Mouse (Mus musculus): ENCODE data around the gene Dync1h1.

The Dync1h1 gene

DNA sequence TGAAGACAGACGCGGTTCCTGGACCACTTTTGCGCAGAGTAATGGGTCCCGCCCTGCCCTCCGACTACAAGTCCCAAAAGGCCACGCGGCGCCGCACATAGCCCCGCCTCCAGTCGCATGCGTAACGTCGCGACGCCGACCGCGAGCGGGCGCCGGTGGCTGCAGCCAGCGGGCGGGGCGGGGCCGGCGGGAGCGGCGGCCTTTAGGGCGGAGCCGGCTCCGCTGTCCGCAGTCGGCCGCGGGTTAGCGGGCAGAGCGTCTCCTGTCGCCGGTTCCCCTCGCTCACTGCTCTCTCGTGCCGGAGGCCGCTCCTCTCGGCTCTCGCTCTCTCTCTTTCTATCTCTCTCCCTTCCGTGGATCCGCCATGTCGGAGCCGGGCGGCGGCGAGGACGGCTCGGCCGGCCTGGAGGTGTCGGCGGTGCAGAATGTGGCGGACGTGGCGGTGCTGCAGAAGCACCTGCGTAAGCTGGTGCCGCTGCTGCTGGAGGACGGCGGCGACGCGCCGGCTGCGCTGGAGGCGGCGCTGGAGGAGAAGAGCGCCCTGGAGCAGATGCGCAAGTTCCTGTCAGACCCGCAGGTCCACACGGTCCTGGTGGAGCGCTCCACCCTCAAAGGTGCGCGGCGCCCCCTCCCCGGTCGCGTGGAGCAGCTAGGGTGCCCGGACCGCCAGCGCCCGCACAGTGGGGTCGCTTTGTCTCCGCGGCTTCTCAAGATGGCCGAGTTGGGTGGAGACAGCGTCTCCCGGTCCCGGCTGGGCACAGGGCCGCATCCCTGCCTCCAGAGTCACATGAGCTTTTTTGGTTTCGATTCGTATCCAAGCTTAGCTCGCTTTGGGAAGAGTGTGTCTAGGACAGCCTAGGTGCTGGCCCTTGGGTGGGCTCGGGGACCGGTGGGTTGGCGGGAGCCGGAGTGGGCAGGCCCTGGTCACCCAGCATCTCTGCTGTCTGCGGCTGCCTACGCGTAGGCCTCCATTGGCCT is at the start of gene Dync1h1:
Gene Dync1h1 (plus strand): TSS at position 212 of the 978 bp plus-strand sequence.
- peak; percentile 85 to 87 for DNase-seq

DNA sequence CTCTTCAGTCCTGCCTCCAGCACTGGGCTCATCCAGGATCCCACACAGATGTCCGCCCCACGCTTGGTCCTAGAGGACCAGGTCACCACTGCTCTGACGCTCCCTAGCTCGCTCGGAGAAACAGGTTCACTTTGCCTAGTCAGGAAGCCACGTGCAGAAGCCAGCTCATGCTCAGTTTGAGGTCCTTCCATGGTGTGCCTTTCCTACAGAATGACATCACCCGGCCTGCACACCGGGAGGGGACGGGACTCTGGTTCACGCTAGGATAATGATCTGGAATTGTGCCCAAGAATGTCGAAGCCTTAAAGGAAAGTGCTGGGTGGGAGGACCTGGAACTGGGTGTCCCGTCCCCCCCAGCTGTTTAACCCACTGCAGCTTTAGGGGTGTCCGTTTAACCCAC is 49.1 kb upstream of the Dync1h1 start:
- no peak for DNase-seq

DNA sequence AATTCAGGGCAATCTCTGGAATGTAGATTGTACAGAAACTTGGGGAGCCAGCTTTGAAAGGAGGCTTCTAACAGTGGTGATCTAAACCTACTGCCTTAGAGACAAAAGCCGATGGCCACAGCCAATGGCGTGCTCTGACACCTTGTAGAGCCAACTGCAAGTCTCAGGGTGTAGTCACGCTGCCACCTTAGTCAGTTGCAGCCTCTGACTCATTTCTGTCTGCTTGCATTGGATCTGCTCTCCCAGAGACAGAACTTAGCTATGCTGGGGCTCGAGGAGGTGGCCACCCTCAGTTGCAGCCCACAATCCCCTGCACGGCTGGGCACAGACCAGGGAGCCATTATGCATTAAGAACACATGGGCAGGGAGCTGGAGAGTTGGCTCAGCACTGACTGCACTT is 47.9 kb upstream of the Dync1h1 start:
- DNase-seq: no peak

DNA sequence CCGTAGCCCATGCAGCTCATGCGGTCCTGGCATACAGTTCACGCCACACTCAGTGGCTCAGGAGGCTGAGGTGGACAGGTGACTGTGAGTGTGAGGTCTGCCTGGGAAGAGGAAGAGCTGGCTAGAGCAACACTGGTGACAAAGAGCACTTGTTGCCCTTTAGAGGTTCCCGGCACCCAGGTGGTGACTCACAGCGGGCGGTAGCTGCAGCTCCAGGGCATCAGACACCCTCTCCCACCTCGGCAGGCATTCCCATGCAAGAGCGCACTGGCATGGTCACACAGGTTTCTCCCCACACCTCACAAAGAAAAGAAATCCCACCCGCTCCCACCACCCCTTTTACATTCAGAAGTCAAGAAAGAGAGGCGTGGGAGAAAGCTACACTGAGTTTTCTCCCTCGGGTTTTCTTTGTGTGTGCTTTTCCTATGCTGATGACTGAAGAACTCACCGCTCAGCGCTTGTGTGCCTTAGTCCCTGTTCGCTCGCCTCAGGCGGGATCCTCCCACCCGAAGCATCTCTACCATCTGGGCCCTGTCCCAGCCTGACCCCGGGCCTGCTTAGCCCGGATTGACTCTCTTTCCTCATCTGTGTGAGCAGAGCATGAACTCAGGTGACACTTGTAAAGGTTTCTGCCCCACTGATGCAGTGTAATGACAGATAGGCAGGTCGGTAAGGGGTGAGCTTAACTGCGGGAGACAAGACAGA is 45.6 kb upstream of the Dync1h1 start:
- DNase-seq: no peak

DNA sequence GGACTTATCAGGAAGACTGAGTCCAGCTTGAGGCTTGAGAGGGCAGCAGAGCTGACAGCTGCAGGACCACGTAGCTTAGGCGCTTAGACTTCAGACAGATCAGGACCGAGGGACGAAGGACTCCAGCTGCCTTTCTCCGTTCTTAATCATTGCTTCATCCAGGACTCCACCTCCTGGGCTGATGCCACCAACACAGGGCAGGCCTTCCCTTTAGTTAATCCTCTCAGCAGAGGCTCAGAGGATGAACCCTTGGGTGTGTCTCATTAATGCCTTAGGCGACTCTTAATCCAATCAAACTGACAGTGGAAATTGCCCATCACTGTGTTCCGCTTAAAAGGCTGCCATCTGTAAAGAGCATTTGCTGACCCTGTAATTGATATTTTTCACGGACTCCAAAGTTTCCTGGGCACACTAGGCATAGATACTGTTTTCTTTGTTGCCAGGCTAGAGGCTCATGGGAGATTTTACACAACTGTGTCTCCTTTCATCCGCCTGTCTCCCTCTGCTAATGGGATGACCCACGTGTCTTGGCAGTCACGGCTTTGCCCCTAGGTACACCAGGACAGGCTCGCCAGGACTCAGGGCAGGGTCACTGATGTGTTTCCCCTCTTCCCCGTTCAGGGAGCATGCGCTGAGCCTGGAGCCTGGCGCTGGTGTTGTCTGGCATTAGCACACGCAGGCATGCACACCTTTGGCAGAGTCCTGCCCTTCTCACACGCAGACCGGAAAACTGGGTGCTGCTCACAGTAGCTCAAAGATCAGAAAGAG is 44.2 kb upstream of the Dync1h1 start:
- DNase-seq: no peak

DNA sequence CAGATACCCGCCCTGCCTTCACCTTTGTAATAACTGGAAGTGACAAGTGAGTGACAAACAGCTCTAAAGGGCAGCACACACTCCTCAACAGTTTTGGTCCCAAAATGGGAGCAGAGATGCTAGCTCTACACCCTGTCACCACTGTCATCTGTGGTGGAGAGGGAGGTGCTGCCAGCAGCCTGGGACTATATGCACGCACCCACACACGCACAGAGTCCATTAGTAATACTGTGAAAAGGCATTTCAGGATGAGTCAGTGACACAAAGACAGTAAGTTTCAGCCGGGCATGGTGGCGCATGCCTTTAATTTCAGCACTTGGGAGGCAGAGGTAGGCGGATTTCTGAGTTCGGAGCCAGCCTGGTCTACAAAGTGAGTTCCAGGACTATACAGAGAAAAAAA is 43.1 kb upstream of the Dync1h1 start:
- DNase-seq: no peak

DNA sequence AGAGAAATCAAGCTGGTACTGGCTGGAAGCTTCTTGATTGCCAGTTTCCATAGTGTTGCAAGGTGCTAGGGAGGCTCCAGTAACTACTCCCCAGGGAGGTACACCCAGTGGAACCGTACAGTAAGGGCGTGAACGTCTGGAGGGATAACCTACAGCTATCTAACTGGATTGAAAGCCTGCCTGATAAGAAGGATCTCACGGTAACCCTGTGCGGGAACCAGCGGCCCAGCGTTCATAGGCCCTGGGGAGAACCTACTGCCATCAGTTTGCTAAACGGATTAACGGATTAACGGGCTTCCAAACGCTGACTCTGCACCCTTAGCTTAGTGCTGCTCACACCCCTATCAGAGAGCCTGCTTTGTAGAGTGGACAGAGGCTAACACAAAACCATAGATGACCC is 37.9 kb upstream of the Dync1h1 start:
- DNase-seq: no peak

DNA sequence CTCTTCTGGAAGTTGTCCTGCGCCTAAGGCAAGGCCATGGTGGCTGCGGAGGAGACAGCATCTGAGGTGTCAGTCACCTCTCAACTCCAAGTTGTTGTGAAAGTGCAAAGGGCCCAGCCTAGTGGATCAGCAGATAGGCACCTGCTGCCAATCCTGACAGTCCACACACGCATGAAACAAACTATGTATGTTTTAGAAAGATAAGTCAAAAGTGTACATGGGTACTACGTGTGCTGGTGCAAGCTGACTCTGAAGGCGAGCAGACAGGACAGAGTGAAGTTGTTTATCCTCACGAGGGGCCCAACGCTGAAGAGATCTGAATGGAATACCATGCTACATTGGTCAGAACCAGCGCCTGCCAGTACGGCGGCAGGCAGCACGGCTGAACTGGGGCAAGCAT is 36.4 kb upstream of the Dync1h1 start:
- no peak for DNase-seq

DNA sequence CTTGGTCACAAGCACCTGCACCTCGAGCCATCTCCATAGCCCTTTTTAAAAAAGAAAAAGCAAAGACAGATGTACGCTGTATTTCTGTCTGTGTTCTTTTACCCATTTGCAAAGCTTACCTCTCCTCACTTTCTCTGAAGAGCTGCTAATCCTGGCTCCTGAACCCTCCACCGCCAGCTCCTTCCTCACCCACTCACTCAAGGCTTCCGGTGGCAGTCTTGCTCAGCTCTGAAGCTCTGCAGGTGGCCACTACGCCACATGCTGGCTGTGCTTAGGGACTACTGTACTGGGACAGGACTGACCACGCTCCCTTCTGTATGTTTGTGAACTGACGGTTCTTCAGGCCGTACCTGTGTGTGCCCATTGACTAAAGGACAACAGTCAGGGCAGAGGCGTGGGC is 34.9 kb upstream of the Dync1h1 start:
- no peak for DNase-seq

DNA sequence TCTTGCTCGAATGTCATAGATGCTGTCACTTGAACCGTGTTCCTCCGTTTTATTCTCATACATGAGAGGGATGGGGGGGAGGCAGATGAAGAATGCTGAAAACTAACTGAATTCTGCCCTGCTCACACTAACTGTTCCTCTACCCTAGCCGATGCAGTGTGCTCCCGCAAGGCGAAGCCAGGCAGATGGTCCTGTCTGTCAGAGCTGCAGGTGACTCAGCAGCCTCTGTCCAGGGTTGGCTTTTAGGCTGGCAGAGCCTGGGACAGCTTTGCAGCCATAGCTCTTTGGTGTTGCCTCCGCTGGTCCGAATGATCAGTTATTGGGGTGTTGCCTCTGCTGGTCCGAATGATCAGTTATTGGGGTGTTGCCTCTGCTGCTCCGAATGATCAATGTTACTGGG is 30.2 kb upstream of the Dync1h1 start:
- DNase-seq: no peak

DNA sequence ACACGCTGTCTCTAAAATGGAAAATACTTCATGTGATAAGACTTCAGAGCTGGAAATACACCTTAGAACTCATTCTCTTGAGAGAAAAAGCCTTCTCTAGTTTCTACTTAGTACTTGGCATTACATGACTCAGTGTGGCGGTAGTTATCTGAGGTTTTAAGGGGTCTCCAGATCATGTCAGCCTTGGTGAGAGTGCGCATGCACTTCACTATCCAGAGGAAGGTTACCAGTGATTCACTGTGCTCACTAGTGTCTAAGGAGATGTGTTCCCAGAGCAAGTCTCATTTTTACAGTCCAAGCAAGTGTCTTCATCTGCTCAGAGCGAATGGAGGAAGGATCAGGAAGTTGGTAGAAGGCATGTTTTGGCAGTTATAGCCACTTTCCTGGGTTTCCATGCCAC is 28.9 kb upstream of the Dync1h1 start:
- DNase-seq: no peak

DNA sequence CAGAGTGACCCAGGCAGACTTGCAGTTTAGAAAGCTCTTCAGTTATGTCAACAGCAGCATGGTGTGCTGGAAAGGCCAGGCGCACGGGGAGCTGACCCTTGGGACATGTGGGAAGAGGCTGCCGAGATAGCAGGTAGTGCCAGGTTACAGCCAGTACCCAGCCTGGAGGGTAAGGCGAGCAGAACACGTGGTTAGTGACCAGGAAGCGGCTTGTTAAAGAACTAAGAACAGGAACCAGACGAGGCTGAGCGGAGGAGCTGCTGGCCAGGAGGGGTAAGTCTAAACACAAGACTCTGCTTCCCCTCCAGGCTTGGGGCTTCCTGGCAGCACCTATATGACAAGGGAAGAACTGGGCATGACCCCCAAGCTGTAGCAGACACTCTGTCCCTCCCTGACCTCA is 27.6 kb upstream of the Dync1h1 start:
- no peak for DNase-seq

DNA sequence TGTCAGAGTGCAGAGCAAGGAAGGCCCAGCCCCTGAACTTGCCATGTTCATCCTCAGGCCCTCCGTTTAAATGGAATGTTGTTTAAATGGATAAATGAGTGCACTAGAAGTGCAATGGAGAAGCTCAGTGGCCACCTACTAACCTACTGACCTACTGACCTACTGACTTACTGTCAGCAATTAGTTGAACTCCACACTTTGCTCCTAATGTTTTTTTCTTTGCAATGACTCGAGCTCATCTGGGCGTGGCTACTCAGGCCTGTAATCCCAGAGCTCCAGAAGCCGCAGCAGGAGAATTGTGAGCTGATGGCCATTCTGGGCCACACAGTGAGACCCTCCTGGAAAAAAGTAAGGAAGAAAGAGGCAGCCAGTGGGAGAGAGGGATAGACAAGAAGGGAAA is 25.3 kb upstream of the Dync1h1 start:
- DNase-seq: no peak

DNA sequence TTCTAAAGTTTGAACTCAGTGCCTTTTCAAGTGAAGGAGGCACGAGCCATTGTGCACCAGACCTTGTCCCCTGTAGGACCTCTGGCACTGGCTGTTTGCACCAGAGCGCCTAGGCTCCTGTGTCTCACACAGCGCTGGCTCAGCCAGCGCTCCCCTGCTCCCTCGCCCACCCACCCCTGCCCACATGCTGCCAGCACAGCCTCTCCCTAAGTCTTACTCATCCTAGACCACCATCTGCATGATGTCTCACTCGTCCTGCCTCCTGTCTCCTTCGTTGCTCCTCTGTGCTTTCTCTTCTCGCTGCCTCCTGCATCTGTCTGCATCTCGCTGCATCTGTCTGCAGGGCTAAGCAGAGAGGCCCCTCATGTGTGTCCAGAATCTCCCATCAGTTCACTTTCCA is 22.9 kb upstream of the Dync1h1 start:
- DNase-seq: no peak

DNA sequence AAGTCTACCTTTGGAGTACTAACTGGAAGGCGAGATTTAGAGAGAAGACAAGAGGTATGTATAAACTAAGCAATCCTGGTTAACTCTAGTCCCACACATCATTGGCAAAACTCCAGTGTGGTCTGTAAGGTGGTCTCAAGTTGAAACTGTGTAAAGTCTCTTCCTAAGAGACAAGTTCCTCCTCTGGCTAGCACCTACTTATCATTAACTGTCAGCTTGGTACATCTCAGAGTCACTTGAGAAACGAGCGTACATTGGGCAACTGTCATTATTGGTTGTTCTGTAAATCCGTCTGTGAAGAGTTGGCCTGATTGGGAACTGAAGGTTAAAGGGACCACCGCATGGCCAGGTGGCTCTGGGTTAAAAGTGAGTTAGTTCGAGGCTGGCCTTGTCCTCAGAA is 12.6 kb upstream of the Dync1h1 start:
- no peak for DNase-seq

DNA sequence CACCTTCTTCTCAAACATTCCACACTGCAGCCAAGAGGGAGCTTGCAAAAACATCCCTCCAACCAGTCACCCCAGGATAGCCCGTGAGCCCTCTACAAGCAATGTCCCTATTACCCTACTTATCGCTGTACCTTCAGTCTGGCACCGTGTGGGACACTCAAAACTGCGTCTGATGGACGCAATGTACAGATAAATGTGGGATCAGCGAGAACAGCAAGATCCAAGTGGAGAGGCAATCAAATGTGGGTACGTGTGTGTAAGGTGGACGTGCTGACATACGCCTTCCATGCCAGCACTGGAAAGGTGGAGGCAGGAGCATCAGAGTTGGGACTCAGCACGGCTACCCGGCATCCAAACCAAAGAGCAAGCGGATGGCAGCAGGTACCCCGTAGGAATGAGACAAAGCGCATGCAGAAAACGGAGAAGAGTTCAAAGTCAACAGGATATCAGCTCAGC is 10.4 kb upstream of the Dync1h1 start:
- DNase-seq: no peak

DNA sequence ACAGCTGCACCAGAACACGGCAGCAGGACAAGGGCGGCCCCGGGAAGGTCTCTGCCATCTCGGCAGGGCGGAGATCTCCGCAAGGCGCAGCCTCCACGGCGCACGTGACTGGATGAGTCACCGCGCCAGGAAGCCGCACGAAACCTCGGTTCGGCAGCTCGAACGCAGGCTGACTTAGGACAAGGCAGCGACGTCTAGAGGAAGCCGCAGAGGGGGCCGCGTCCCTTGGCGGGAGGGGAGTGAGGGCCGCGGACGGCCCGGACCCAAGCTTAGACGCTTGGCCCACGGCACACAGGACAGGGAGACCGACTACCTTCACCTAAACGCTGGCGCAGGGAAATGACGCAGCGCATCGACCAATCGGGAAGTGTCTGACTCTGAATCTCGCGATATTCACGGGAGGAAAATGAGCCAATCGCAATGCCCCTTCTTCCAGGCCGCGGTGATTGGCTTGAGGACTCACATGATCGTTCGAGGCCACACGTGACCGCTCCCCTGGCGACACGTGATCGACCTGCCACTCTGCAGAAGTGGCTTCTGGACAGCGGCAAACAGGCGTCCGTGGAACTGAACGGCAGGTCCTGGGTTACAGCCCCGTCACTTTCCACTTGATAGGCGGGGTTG is 9.9 kb upstream of the Dync1h1 start:
- peak; percentile 96 to 98 for DNase-seq

DNA sequence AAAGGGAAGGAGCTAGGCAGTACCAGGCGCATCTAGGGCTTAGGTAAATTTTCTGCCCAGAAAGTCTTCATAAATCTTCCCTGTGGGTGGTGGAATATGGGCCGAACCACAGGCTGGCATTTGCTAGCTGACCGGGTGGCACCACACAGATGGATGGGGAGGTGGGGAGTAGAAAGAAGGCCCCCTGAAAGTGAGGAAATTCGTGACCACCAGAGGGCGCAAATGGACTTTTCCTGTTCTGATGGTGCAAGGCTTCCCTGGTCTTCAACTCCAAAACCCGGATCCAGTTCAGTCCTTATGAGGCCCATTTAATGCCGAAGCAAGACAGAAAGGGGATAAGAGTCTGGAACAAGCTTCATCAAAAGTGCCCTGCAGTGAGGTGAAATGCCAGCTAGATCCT is 2.7 kb upstream of the Dync1h1 start:
- peak in 1 of 2 experiments; percentile 39 for DNase-seq

DNA sequence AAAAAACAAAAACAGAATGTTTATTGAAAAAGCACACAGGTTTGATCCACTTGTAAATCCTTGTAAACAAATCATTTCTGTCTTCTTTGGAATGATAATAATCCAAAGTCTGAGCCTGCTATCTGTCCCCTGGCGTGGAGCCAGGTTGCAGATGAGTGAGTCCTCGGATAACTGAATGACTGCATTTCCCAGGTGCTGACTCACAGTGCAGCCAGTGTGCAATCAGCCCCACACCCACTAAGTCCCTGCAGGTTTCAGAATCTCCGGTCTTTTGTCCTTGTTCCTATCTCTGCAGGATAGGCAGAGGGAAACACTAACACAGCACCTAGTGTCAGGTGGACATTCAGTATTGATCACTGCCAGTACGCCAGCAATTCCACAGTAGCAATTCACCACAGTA is 1.5 kb upstream of the Dync1h1 start:
- DNase-seq: no peak

DNA sequence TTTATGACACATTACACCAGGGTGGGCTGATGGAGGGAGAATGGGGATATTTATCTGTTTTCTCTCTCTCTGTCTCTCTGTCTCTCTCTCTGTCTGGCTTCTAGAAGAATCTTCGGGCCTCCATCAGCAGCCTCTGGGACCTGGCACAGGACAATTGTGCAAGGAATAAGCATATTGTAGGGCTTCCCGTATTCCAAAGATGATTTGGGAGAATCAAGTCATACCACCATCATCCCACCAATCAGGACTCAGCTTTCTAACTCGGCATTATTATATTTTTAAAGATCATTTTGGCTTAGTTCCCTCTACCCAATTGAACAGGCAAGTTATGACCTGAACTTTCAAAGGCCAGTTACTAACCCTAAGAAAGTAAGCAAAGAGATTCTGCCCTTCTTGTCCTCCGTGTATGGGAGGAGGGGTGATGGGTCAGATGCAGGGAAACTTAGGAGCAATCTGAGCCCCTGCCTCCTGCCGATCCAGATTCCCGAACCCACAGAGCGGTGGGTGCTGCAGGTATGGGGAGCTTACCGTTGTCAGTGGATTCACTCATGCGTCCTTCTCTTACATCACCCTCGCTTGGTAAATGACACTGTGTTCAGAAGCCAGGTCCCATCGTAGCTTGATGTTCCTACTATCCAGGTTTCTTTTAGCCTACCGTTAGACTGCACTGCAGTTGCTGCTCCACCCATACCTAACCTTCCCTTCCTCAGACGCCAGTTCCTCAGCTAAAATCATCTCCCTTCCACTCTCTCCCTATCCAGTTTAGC is 844 bp upstream of the Dync1h1 start:
- no peak for DNase-seq

DNA sequence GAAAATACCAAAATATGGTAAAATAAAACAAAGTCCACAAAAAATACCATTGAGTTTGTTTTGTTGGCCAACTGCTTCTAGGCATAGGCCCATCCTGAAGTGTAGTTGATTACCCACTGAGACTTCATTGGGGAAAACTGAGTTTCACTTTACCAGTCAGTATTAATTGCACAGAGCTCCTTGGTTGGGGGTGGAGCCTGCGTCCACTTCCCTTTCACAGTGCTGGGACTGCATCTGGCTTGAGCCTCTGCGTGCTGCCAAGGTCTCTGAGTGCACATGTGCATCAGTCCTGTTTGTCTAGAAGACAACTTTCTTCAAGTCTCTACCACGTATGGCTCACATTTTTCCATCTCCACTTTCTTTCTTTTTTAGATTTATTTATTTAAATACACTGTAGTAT is 4.9 kb downstream of the Dync1h1 start:
- DNase-seq: no peak

DNA sequence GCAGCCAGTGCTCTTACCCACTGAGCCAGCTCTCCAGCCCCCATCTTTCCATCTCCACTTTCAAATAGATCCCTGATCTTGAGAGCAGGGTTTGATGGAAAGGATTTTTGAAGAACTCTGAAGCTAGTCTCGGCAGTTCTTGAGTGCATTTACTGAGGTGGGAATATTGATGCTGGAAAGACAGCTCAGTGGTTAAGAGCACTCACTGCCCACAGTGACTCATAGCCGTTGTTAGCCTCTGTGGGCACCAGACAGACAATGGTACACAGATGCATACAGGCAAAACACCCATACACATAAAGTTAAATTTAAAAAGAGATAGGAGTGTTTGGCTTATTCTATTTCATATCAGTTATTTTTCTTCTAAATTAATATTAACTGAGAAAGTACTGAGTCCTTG is 5.4 kb downstream of the Dync1h1 start:
- DNase-seq: no peak

Measured in thymus, adult 18-20 months (tissue).